Mouse (Mus musculus) embryonic facial prominence, embryonic 13.5 days (tissue): ENCODE measurements around the gene Hjurp. TPM values are rescaled to one million over a fixed set of nuclear protein-coding genes. Genes with fewer than 3 reads are reported as not detected.
A peak's percentile ranks its signal among the peaks of the same experiment; 100 is the strongest.

Experiments used
- ATAC-seq: fragments of 200-750 bp; cut with Nextera tagmentation; 2 replicates; pipeline ENCODE4 v1.8.0; 2017; ENCODE audit warnings: low read depth; ENCODE audit not compliant: insufficient number of reproducible peaks, insufficient read depth, low FRiP score, low TSS enrichment
- H3K27ac ChIP-seq: fragments of 300-500 bp; sonication (generic); 2 replicates; pipeline ENCODE4 v1.5.1; 2015; ENCODE audit warnings: moderate library complexity, mild to moderate bottlenecking, inconsistent platforms
- H3K27me3 ChIP-seq: fragments of 300-500 bp; sonication (generic); 2 replicates; pipeline ENCODE4 v1.6.1; 2015; ENCODE audit warnings: mild to moderate bottlenecking, inconsistent platforms
- H3K36me3 ChIP-seq: fragments of 300-500 bp; sonication (generic); 2 replicates; pipeline ENCODE4 v1.6.1; 2015; ENCODE audit warnings: mild to moderate bottlenecking, inconsistent platforms
- H3K4me1 ChIP-seq: fragments of 300-500 bp; sonication (generic); 2 replicates; pipeline ENCODE4 v1.6.1; 2015; ENCODE audit warnings: inconsistent platforms
- H3K4me2 ChIP-seq: fragments of 300-500 bp; sonication (generic); 2 replicates; pipeline ENCODE4 v1.6.1; 2015; ENCODE audit warnings: moderate library complexity, mild to moderate bottlenecking, inconsistent platforms
- H3K4me3 ChIP-seq: fragments of 300-500 bp; sonication (generic); 2 replicates; pipeline ENCODE4 v1.5.1; 2015; ENCODE audit warnings: mild to moderate bottlenecking, inconsistent platforms
- H3K9ac ChIP-seq: fragments of 300-500 bp; sonication (generic); 2 replicates; pipeline ENCODE4 v1.6.1; 2015; ENCODE audit warnings: mild to moderate bottlenecking, inconsistent platforms
- H3K9me3 ChIP-seq: fragments of 300-500 bp; sonication (generic); 2 replicates; pipeline ENCODE4 v1.6.1; 2016; ENCODE audit warnings: inconsistent platforms
- WGBS: fragments of 180-500 bp; shearing (Covaris S2); methylation state at CpG from one replicate; pipeline ENCODE4 v1.1.7; 2015; ENCODE audit warnings: mixed read lengths; 5-methylcytosine and 5-hydroxymethylcytosine counted together
- polyA plus RNA-seq: library from polyadenylated mRNA; unstranded; fragments of >200 nt; fragmentation: Nextera tagmentation; extraction: Ambion mirVana; gene quantifications from 2 replicates; pipeline ENCODE4 v1.2.1, GENCODE M21; 2015

Hjurp gene
- polyA plus RNA-seq, 1 experiment from 2014 or later: 198 TPM

GRCm38 (mm10) chr1:88256886-88257663, 20.4 kb downstream of the Hjurp start:
- peaks cover 50% of the 10 kb centered on the region for H3K9me3 ChIP-seq
- no peak overlapping the region for H3K27ac ChIP-seq
- 76% methylated on average over 10 of the region's 10 CpGs for WGBS
- H3K36me3 ChIP-seq: peaks cover 29% of the 10 kb centered on the region
- no peak for ATAC-seq
- H3K9ac ChIP-seq: no peak overlapping the region
- no peak overlapping the region for H3K4me3 ChIP-seq
- H3K4me1 ChIP-seq: no peaks in the 10 kb centered on the region
- H3K27me3 ChIP-seq: no peaks in the 10 kb centered on the region
- no peak overlapping the region for H3K4me2 ChIP-seq

DNA sequence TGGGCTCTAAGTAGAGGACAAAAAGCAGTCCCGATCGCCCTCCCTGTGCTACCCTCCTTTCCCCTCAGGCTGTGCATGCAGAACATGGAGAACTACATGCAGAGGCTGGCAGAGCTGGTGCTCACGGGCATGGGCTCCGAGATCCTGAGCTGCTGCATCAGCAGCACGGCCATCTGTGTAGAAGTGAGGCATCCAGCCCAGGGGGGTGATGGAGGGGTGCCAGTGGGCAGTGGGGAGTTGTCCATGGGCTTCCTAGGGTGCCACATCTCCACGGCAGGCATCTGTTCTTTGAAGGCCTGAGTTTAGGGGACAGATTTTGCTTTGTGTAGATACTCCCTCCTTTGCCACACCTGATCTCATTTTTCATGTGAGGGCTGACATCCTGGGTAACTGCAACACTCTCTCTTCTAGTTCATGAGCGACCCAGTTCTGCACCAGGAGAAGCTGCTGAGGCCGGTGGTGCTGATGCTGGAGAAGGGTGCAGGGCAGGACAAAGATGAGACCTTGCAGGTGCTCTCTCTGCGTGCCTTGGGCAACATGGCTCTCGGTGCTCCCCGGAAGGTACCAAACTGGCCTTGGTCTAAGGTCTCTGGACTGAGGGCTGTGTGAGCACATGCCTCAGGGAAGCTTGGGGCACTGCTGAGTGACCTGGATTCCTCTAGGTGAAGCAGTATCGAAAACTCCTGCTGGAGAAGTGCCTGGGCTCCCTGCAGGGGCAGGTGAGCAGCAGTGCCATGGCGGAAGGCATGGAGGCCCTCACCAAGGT, 21.3 kb downstream of the Hjurp start:
- ATAC-seq: no peak
- Histone ChIP-seq H3K9ac (no peak overlapping the region), H3K9me3 (peaks cover 56% of the 10 kb centered on the region), H3K4me2 (no peak overlapping the region), H3K27me3 (no peaks in the 10 kb centered on the region), H3K4me3 (no peak overlapping the region), H3K27ac (no peak overlapping the region), H3K36me3 (peaks cover 20% of the 10 kb centered on the region), H3K4me1 (no peaks in the 10 kb centered on the region)
- WGBS: 78% methylated on average over 13 of the region's 13 CpGs

DNA sequence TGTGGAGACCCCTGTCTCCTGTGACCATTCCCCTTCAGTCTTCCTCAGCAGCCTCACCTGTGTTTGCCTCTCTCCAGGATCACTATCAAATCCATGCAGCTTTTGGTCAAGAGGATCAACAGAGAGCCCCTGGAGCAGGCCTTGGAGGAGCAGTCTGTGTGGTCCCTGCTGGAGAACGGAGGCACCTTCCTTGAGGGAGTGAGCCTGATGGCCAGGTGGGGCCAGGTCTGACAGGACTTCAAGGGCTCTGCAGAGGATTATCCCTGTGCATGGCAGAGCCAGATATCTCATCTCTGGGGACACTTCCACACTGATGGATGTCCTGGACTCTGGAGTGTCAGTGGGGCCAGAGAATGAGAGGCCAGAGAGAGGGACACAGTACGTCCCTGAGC, 22.0 kb downstream of the Hjurp start:
- WGBS: 50% methylated on average over 2 of the region's 2 CpGs
- Histone ChIP-seq H3K27me3 (no peaks in the 10 kb centered on the region), H3K9ac (no peak overlapping the region), H3K36me3 (peaks cover 13% of the 10 kb centered on the region), H3K4me1 (no peaks in the 10 kb centered on the region), H3K27ac (no peak overlapping the region), H3K9me3 (peaks cover 63% of the 10 kb centered on the region), H3K4me3 (no peak overlapping the region), H3K4me2 (no peak overlapping the region)
- peak; percentile 5; the same call in 1 of the 2 replicates for ATAC-seq

- Histone ChIP-seq H3K4me2 (no peak overlapping the region), H3K27me3 (no peaks in the 10 kb centered on the region), H3K4me3 (no peak overlapping the region), H3K9me3 (peaks cover 68% of the 10 kb centered on the region), H3K9ac (no peak overlapping the region), H3K4me1 (no peaks in the 10 kb centered on the region), H3K36me3 (peaks cover 7% of the 10 kb centered on the region), H3K27ac (no peak overlapping the region)
- WGBS: 86% methylated on average over 12 of the region's 12 CpGs
- 0 out of 2 replicates have a peak, but pooled peaks have one; percentile 0 for ATAC-seq
These were observed 22.5 kb downstream of the Hjurp start for GRCm38 (mm10) chr1:88254793-88255465.

DNA sequence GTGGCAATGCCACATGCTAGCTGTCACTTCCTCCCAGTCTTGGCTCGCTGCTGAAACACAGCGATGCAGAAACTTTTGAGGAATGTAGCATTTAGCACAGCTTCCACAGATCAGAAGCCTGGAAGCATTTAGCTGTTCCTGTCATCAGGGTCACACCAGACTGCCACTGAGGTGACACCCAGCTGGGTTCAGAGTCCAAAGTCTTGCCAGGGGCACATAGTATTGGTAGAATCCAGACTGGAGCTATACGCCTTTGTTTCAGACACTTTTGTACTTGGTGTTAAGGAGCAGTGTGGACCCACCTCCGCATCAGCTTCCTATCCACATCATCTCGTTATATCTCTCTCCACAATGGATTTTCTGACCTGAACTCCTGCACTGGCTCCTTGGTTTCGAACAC, 23.9 kb downstream of the Hjurp start:
- Histone ChIP-seq H3K9me3 (peaks cover 82% of the 10 kb centered on the region), H3K27me3 (no peaks in the 10 kb centered on the region), H3K4me2 (no peak overlapping the region), H3K36me3 (no peaks in the 10 kb centered on the region), H3K9ac (no peak overlapping the region), H3K4me1 (no peaks in the 10 kb centered on the region), H3K27ac (no peak overlapping the region), H3K4me3 (no peak overlapping the region)
- 68% methylated on average over 6 of the region's 6 CpGs for WGBS
- ATAC-seq: no peak

- H3K4me2 ChIP-seq: no peak overlapping the region
- H3K36me3 ChIP-seq: no peaks in the 10 kb centered on the region
- H3K4me3 ChIP-seq: no peak overlapping the region
- no peaks in the 10 kb centered on the region for H3K4me1 ChIP-seq
- 75% methylated on average over 8 of the region's 8 CpGs for WGBS
- no peak for ATAC-seq
- H3K9ac ChIP-seq: no peak overlapping the region
- no peaks in the 10 kb centered on the region for H3K27me3 ChIP-seq
- H3K27ac ChIP-seq: no peak overlapping the region
- peaks cover 84% of the 10 kb centered on the region for H3K9me3 ChIP-seq
These were observed 24.3 kb downstream of the Hjurp start for GRCm38 (mm10) chr1:88253106-88253505.

- no peak overlapping the region for H3K9ac ChIP-seq
- H3K36me3 ChIP-seq: no peaks in the 10 kb centered on the region
- no peaks in the 10 kb centered on the region for H3K27me3 ChIP-seq
- ATAC-seq: 0 out of 2 replicates have a peak, but pooled peaks have one; percentile 0
- H3K9me3 ChIP-seq: peaks cover 88% of the 10 kb centered on the region
- WGBS: 80% methylated on average over 5 of the region's 5 CpGs
- no peak overlapping the region for H3K4me3 ChIP-seq
- no peak overlapping the region for H3K27ac ChIP-seq
- H3K4me1 ChIP-seq: no peaks in the 10 kb centered on the region
- H3K4me2 ChIP-seq: no peak overlapping the region
These were observed 27.4 kb downstream of the Hjurp start for GRCm38 (mm10) chr1:88250023-88250422.

- no peak for ATAC-seq
- no peak overlapping the region for H3K4me2 ChIP-seq
These were observed 27.8 kb downstream of the Hjurp start for GRCm38 (mm10) chr1:88249596-88249995.

DNA sequence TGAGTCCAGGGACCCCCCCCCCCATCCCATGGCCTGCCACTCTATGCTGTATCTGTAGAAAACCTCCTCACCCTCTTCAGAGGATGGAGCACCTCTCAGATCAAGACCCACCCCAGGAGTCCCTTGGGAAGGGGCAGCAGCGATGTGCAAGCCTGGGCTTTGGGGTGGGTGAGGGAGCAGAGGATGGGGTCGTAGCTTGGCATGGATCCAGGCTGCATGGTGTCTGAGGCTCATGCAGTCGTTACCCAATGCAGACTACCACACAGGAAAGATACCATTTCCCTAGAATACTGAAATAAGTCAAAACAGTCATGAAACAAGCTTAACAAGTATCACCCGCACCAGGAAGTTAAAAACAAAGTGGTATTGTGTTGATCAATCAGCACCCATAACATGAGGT, 28.8 kb downstream of the Hjurp start:
- H3K4me1 ChIP-seq: no peaks in the 10 kb centered on the region
- WGBS: 66% methylated on average over 4 of the region's 4 CpGs
- H3K27ac ChIP-seq: no peak overlapping the region
- H3K9me3 ChIP-seq: peaks cover 88% of the 10 kb centered on the region
- no peak overlapping the region for H3K4me3 ChIP-seq
- H3K27me3 ChIP-seq: no peaks in the 10 kb centered on the region
- no peak overlapping the region for H3K9ac ChIP-seq
- no peak for ATAC-seq
- no peak overlapping the region for H3K4me2 ChIP-seq
- H3K36me3 ChIP-seq: no peaks in the 10 kb centered on the region

More at GRCm38 (mm10) chr1:88249596-88249995, 27.8 kb downstream of the Hjurp start:
- peaks cover 88% of the 10 kb centered on the region for H3K9me3 ChIP-seq
- no peaks in the 10 kb centered on the region for H3K4me1 ChIP-seq
- WGBS: 76% methylated on average over 7 of the region's 7 CpGs
- no peak overlapping the region for H3K9ac ChIP-seq
- no peak overlapping the region for H3K4me3 ChIP-seq
- H3K36me3 ChIP-seq: no peaks in the 10 kb centered on the region
- no peak overlapping the region for H3K27ac ChIP-seq
- no peaks in the 10 kb centered on the region for H3K27me3 ChIP-seq

GRCm38 (mm10) chr1:88247660-88248059, 29.8 kb downstream of the Hjurp start:
- H3K9ac ChIP-seq: no peak overlapping the region
- no peak for ATAC-seq
- no peaks in the 10 kb centered on the region for H3K27me3 ChIP-seq
- WGBS: 49% methylated on average over 2 of the region's 2 CpGs
- no peaks in the 10 kb centered on the region for H3K4me1 ChIP-seq
- no peak overlapping the region for H3K4me3 ChIP-seq
- H3K27ac ChIP-seq: no peak overlapping the region
- H3K9me3 ChIP-seq: peaks cover 92% of the 10 kb centered on the region
- no peak overlapping the region for H3K4me2 ChIP-seq
- no peaks in the 10 kb centered on the region for H3K36me3 ChIP-seq

DNA sequence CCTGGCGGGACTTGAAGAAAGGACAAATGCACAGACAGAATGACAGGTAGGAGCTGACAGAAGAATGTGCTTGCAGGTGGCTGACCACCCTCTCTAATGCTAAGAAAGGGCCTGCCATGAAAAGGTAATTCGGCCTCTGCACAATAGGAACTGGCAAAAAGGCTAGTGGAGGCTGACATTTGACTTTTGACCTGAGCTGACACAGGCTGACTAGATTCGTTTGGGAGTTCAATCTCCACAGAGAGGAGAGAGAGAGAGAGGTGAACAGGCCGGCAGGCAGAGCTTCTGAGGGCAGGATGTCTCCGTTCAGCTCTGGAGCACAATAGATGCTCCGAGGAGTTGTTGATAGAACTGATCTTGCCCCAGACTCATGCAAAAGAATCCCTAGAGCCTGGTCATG, 31.0 kb downstream of the Hjurp start:
- Histone ChIP-seq H3K36me3 (no peaks in the 10 kb centered on the region), H3K4me3 (no peak overlapping the region), H3K9ac (no peak overlapping the region), H3K4me2 (no peak overlapping the region), H3K27ac (no peak overlapping the region), H3K4me1 (no peaks in the 10 kb centered on the region), H3K9me3 (peaks cover 92% of the 10 kb centered on the region), H3K27me3 (no peaks in the 10 kb centered on the region)
- WGBS: 43% methylated on average over 6 of the region's 6 CpGs
- no peak for ATAC-seq
